Mouse (Mus musculus): ENCODE measurements around the gene Scamp5.

The Scamp5 gene

GRCm38 (mm10) chr9:57419521-57420267, 48.2 kb downstream of the Scamp5 start:
- DNase-seq (ENCODE audit: low spot score) = no peak

GRCm38 (mm10) chr9:57417341-57417740, 50.5 kb downstream of the Scamp5 start:
- DNase-seq (ENCODE audit: low spot score) = no peak

GRCm38 (mm10) chr9:57407120-57407905, 60.5 kb downstream of the Scamp5 start:
- DNase-seq (ENCODE audit: low spot score) = no peak

GRCm38 (mm10) chr9:57406395-57406794, 61.5 kb downstream of the Scamp5 start:
- no peak for DNase-seq (ENCODE audit: low spot score)

- DNase-seq (ENCODE audit: low spot score) = no peak
Measured at GRCm38 (mm10) chr9:57404036-57404435, 63.8 kb downstream of the Scamp5 start.

- DNase-seq (ENCODE audit: low spot score) = peak; percentile 44
Measured at GRCm38 (mm10) chr9:57402318-57403251, 65.3 kb downstream of the Scamp5 start.

- peak; percentile 14 for DNase-seq (ENCODE audit: low spot score)
Measured at GRCm38 (mm10) chr9:57398773-57399172, 69.1 kb downstream of the Scamp5 start.

GRCm38 (mm10) chr9:57392892-57393291, 75.0 kb downstream of the Scamp5 start:
- DNase-seq (ENCODE audit: low spot score) = no peak

Data from testis, postnatal 10 days (tissue).